Mouse (Mus musculus) megakaryocyte, embryonic 14.5 days (primary cell): ENCODE measurements at regions not wholly inside any gene's neighbourhood (a gene's known extent, or its start where the extent isn't known, plus 50 kb on each side); places are given as distances from the start of the nearest gene placed in this dataset.

Experiments used
- H3K27me3 ChIP-seq: replicated peaks from 2 replicates; pipeline ENCODE3; 2012; ENCODE audit warnings: inconsistent platforms
- H3K36me3 ChIP-seq: replicated peaks from 2 replicates; pipeline ENCODE3; 2012; ENCODE audit warnings: low read length, inconsistent platforms, mixed read lengths
- H3K4me1 ChIP-seq: 2 replicates; pipeline ENCODE4 v1.6.1; 2012; ENCODE audit warnings: inconsistent platforms
- H3K4me3 ChIP-seq: replicated peaks from 2 replicates; pipeline ENCODE3; 2012; ENCODE audit warnings: moderate library complexity, mild to moderate bottlenecking, inconsistent platforms
- H3K9me3 ChIP-seq: 2 replicates; pipeline ENCODE4 v1.6.1; 2012; ENCODE audit warnings: inconsistent platforms
- FLI1 ChIP-seq: IDR thresholded peaks from 2 replicates; pipeline ENCODE4 v1.6.1; 2012; ENCODE audit warnings: low read length, inconsistent platforms, mixed read lengths
- GATA1 ChIP-seq: IDR thresholded peaks from 3 replicates; pipeline ENCODE4 v1.6.1; 2012; ENCODE audit warnings: mixed read lengths, low read length, inconsistent platforms, borderline replicate concordance

GRCm38 (mm10) chr2:159062666-159063065, 268.1 kb downstream of the Dhx35 start:
- Histone ChIP-seq H3K4me1 (no peaks in the 10 kb centered on the region), H3K36me3 (no peaks in the 10 kb centered on the region), H3K4me3 (no peak overlapping the region), H3K27me3 (no peaks in the 10 kb centered on the region), H3K9me3 (no peaks in the 10 kb centered on the region)
- TF ChIP-seq FLI1: no peak
- TF ChIP-seq GATA1: no peak

- TF ChIP-seq GATA1: no peak
- TF ChIP-seq FLI1: no peak
- H3K9me3 ChIP-seq: 0 out of 2 replicates have a peak, but pooled peaks cover 5% of the 10 kb centered on the region
- H3K4me1 ChIP-seq: no peaks in the 10 kb centered on the region
- no peaks in the 10 kb centered on the region for H3K36me3 ChIP-seq
- no peak overlapping the region for H3K4me3 ChIP-seq
- no peaks in the 10 kb centered on the region for H3K27me3 ChIP-seq
Measured at GRCm38 (mm10) chr2:159064403-159064970, 269.9 kb downstream of the Dhx35 start.

- H3K27me3 ChIP-seq: no peaks in the 10 kb centered on the region
- H3K4me3 ChIP-seq: no peak overlapping the region
- no peaks in the 10 kb centered on the region for H3K36me3 ChIP-seq
- H3K4me1 ChIP-seq: no peaks in the 10 kb centered on the region
- TF ChIP-seq FLI1: no peak
- TF ChIP-seq GATA1: no peak
- H3K9me3 ChIP-seq: 0 out of 2 replicates have a peak, but pooled peaks cover 6% of the 10 kb centered on the region
Measured at GRCm38 (mm10) chr2:159067506-159067905, 272.9 kb downstream of the Dhx35 start.

- no peaks in the 10 kb centered on the region for H3K4me1 ChIP-seq
- H3K36me3 ChIP-seq: no peaks in the 10 kb centered on the region
- H3K27me3 ChIP-seq: no peaks in the 10 kb centered on the region
- no peak for TF ChIP-seq GATA1
- no peak for TF ChIP-seq FLI1
- H3K4me3 ChIP-seq: no peak overlapping the region
- H3K9me3 ChIP-seq: peaks cover 10% of the 10 kb centered on the region; the same call in 1 of the 2 replicates
Measured at GRCm38 (mm10) chr2:159068303-159069020, 273.9 kb downstream of the Dhx35 start.

GRCm38 (mm10) chr2:159069180-159069579, 274.6 kb downstream of the Dhx35 start:
- H3K27me3 ChIP-seq: no peaks in the 10 kb centered on the region
- H3K36me3 ChIP-seq: no peaks in the 10 kb centered on the region
- TF ChIP-seq GATA1: no peak
- TF ChIP-seq FLI1: no peak
- H3K9me3 ChIP-seq: peaks cover 10% of the 10 kb centered on the region; the same call in 1 of the 2 replicates
- no peaks in the 10 kb centered on the region for H3K4me1 ChIP-seq
- H3K4me3 ChIP-seq: no peak overlapping the region

- Histone ChIP-seq H3K4me1 (no peaks in the 10 kb centered on the region), H3K9me3 (peaks cover 10% of the 10 kb centered on the region; the same call in 1 of the 2 replicates), H3K27me3 (no peaks in the 10 kb centered on the region), H3K36me3 (no peaks in the 10 kb centered on the region), H3K4me3 (no peak overlapping the region)
- TF ChIP-seq GATA1: no peak
- no peak for TF ChIP-seq FLI1
Measured at GRCm38 (mm10) chr2:159072997-159073690, 278.5 kb downstream of the Dhx35 start.

- Histone ChIP-seq H3K9me3 (peaks cover 10% of the 10 kb centered on the region; the same call in 1 of the 2 replicates), H3K4me1 (no peaks in the 10 kb centered on the region), H3K4me3 (no peak overlapping the region), H3K27me3 (no peaks in the 10 kb centered on the region), H3K36me3 (no peaks in the 10 kb centered on the region)
- no peak for TF ChIP-seq FLI1
- no peak for TF ChIP-seq GATA1
Measured at GRCm38 (mm10) chr2:159079836-159080235, 285.2 kb downstream of the Dhx35 start.

- Histone ChIP-seq H3K9me3 (peaks cover 10% of the 10 kb centered on the region; the same call in 1 of the 2 replicates), H3K36me3 (no peaks in the 10 kb centered on the region), H3K4me1 (no peaks in the 10 kb centered on the region), H3K27me3 (no peaks in the 10 kb centered on the region), H3K4me3 (no peak overlapping the region)
- TF ChIP-seq FLI1 (no peak), GATA1 (no peak)
Measured at GRCm38 (mm10) chr2:159080784-159081544, 286.4 kb downstream of the Dhx35 start.

GRCm38 (mm10) chr2:159086836-159087235, 292.2 kb downstream of the Dhx35 start:
- no peaks in the 10 kb centered on the region for H3K36me3 ChIP-seq
- H3K4me3 ChIP-seq: no peak overlapping the region
- no peaks in the 10 kb centered on the region for H3K4me1 ChIP-seq
- no peaks in the 10 kb centered on the region for H3K9me3 ChIP-seq
- H3K27me3 ChIP-seq: no peaks in the 10 kb centered on the region
- TF ChIP-seq FLI1 (no peak), GATA1 (no peak)

GRCm38 (mm10) chr2:159088196-159088595, 293.6 kb downstream of the Dhx35 start:
- Histone ChIP-seq H3K36me3 (no peaks in the 10 kb centered on the region), H3K4me3 (no peak overlapping the region), H3K27me3 (no peaks in the 10 kb centered on the region), H3K4me1 (no peaks in the 10 kb centered on the region), H3K9me3 (no peaks in the 10 kb centered on the region)
- TF ChIP-seq FLI1 (no peak), GATA1 (no peak)
